Mouse (Mus musculus) erythroblast, embryonic 14.5 days (primary cell): ENCODE results near the gene Ppp1r16b.

Source experiments
- GATA1 ChIP-seq: IDR thresholded peaks from 2 replicates; pipeline ENCODE4 v1.6.1; 2012; ENCODE audit warnings: low read length, inconsistent platforms, mixed read lengths
- TAL1 ChIP-seq: IDR thresholded peaks from 3 replicates; pipeline ENCODE4 v1.6.1; 2012; ENCODE audit warnings: low read length, inconsistent platforms, mixed read lengths

- TF ChIP-seq TAL1 (no peak), GATA1 (no peak)
These were observed 84.2 kb downstream of the Ppp1r16b start for GRCm38 (mm10) chr2:158749366-158749765.
